Mouse (Mus musculus) liver, embryonic 14.5 days (tissue): ENCODE results near the gene Ufc1. TPM values are rescaled to one million over a fixed set of nuclear protein-coding genes. Genes with fewer than 3 reads are reported as not detected.

Experiments
- ATAC-seq: fragments of 200-750 bp; cut with Nextera tagmentation; 2 replicates; pipeline ENCODE4 v1.8.0; 2017; ENCODE audit warnings: moderate number of reproducible peaks, mild to moderate bottlenecking, moderate library complexity; ENCODE audit not compliant: insufficient read depth
- DNase-seq, 3 experiments: peaks; one replicate each; pipeline ENCODE4 v3.0.0-alpha.2; 2012 to 2013; ENCODE audit warnings: low read depth in 3 of 3, low spot score in 3 of 3
- H3K27ac ChIP-seq: fragments of 300-500 bp; sonication (generic); 2 replicates; pipeline ENCODE4 v1.5.1; 2014; ENCODE audit warnings: moderate library complexity, mild to moderate bottlenecking, control low read depth, inconsistent platforms
- H3K27me3 ChIP-seq: fragments of 300-500 bp; sonication (generic); 2 replicates; pipeline ENCODE4 v1.6.1; 2014; ENCODE audit warnings: mild to moderate bottlenecking, low read length, moderate library complexity; ENCODE audit not compliant: control insufficient read depth, insufficient read depth
- H3K36me3 ChIP-seq: fragments of 300-500 bp; sonication (generic); replicated peaks from 2 replicates; pipeline ENCODE4 v1.6.1; 2014; ENCODE audit warnings: low read depth; ENCODE audit not compliant: control insufficient read depth, insufficient read depth
- H3K4me1 ChIP-seq, 2 experiments: fragments of 200-500 bp in 1 of 2; fragments of 300-500 bp in 1 of 2; sonication (generic) in 1 of 2; replicated peaks; 2 replicates each; pipeline ENCODE4 v1.6.1; 2012 to 2014; ENCODE audit warnings: antibody characterized with exemption in 1 of 2, inconsistent platforms in 1 of 2, low read length in 1 of 2; ENCODE audit not compliant: control insufficient read depth in 2 of 2, insufficient read depth in 2 of 2
- H3K4me2 ChIP-seq: fragments of 300-500 bp; sonication (generic); 2 replicates; pipeline ENCODE4 v1.6.1; 2014; ENCODE audit warnings: low read depth, mild to moderate bottlenecking, control low read depth, moderate library complexity
- H3K4me3 ChIP-seq, 2 experiments: fragments of 200-500 bp in 1 of 2; fragments of 300-500 bp in 1 of 2; sonication (generic) in 1 of 2; 2 replicates each; pipeline ENCODE4 v1.5.1; 2012 to 2014; ENCODE audit warnings: low read depth in 2 of 2, low read length in 2 of 2, mild to moderate bottlenecking in 2 of 2, control low read depth in 1 of 2, inconsistent platforms in 1 of 2, moderate library complexity in 1 of 2; ENCODE audit not compliant: insufficient read depth in 1 of 2
- H3K9ac ChIP-seq: fragments of 300-500 bp; sonication (generic); replicated peaks from 2 replicates; pipeline ENCODE4 v1.6.1; 2014; ENCODE audit warnings: mild to moderate bottlenecking, control low read depth, moderate library complexity
- H3K9me3 ChIP-seq: fragments of 300-500 bp; sonication (generic); 2 replicates; pipeline ENCODE4 v1.6.1; 2016; ENCODE audit warnings: low read length, mixed read lengths; ENCODE audit not compliant: control insufficient read depth
- CTCF ChIP-seq: IDR thresholded peaks from 2 replicates; pipeline ENCODE4 v1.5.1; 2016; ENCODE audit warnings: antibody characterized with exemption, low read depth, control low read depth
- EP300 ChIP-seq: IDR thresholded peaks from 2 replicates; pipeline ENCODE4 v1.6.1; 2016; ENCODE audit warnings: antibody characterized with exemption, low read depth
- WGBS: fragments of 180-500 bp; shearing (Covaris S2); extraction: QIAGEN DNeasy Blood & Tissue Kit; methylation state at CpG from one replicate; pipeline ENCODE4 v1.1.7; 2014; ENCODE audit not compliant: insufficient replicate concordance; 5-methylcytosine and 5-hydroxymethylcytosine counted together
- polyA plus RNA-seq, 2 experiments: library from polyadenylated mRNA; depleted of rRNA in 1 of 2; stranded (reverse) in 1 of 2; unstranded in 1 of 2; fragments of >200 nt; fragmentation: Nextera tagmentation in 1 of 2; extraction: Ambion mirVana in 1 of 2; gene quantifications; 2 replicates each; pipeline versions ENCODE4 v1.2.1 to v1.2.3; 2012 to 2014

Gene Ufc1
- polyA plus RNA-seq, 2 experiments: 23.3 to 45.8 TPM

DNA sequence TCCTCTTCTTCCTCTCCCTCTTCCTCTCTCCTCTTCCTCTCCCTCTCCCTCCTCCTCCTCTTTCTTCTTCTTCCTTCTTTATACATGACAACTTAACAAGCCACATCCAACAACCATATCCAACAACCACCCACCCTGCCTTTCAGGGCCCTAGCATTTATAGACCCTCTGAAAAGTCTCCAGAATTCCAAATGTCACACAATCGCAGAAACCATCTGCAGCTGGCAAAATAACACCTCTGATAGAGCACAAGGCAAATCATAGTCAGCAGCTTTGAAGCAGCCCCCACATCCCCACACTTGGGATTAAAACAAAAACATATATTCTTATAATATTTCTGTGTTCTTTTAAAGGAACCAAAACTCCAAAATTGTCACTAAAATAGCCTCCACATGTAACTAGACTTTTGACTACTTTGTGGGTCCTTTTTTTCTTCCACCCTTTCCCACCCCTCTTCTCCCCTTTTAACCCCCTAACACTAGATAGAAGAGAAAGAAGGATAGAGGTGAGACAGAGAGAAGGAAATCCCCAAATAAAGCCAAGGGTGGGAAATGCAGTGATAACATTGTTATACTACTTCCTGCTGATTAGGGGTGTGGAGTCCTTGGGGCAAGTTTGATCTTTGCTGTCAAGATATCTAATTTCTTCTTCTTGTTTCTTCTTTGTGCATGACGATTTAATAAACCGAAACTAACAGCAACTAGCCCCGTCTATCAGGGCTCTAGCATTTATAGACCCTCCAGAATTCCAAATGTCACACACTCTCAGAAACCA is 28.7 kb downstream of the Ufc1 start:
- no peaks in the 10 kb centered on the region for H3K36me3 ChIP-seq
- WGBS: 20% methylated on average over 4 of the region's 4 CpGs

DNA sequence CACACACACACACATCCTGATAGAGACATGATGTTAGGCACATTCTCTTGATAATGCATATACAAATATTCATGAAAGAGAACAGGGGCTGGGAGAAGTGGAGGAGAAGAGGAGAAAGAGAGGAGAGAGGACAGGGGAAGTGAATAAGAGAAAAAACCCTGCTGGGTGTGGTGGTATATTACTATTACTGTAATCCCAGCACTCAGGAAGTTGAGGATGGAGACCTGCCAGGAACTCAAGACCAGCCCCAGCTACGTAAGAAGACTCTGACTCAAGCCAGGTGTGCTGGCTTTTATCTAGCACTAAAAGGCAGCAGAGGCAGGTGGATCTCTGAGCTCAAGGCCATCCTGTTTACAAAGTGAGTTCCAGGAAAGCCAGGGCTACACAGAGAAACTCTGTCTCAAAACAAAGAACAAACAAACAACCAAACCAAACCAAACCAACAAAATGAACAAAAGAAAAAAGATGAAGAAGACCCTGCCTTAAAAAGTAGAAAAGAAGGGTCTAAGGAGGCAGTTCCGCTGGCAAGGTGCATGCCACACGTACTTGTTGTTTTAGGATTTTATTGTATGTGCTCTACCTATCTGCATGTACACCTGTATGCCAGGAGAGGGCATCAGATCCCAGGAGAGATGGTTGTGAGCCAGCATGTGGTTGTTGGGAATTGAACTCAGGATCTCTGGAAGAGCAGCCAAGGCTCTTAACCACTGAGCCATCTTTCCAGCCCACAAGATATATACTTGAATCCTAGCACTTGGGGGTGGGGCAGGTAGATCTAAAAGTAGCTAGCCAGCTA is 31.0 kb downstream of the Ufc1 start:
- Histone ChIP-seq H3K27me3 (peaks cover 7% of the 10 kb centered on the region), H3K36me3 (no peaks in the 10 kb centered on the region), H3K9ac (no peak overlapping the region), H3K4me3 (no peak overlapping the region), H3K27ac (no peak overlapping the region), H3K4me2 (no peak overlapping the region), H3K9me3 (no peaks in the 10 kb centered on the region), H3K4me1 (peaks cover 0 to 21% of the 10 kb centered on the region in 2 experiments; a peak in 2 of 4 replicates)
- DNase-seq (no peak), ATAC-seq (no peak)
- TF ChIP-seq EP300 (no peak), CTCF (peak; percentile 69)
- 64% methylated on average over 3 of the region's 3 CpGs for WGBS

More for the DNA sequence above, 28.7 kb downstream of the Ufc1 start:
- peaks cover 4% of the 10 kb centered on the region; the same call in 1 of the 2 replicates for H3K27me3 ChIP-seq
- H3K4me1 ChIP-seq: peaks cover 9 to 22% of the 10 kb centered on the region in 2 experiments
- H3K4me3 ChIP-seq: no peak overlapping the region
- H3K27ac ChIP-seq: no peak overlapping the region
- H3K4me2 ChIP-seq: 0 out of 2 replicates have a peak overlapping the region, but pooled peaks have one; percentile 13
- ATAC-seq: no peak
- no peak for DNase-seq
- H3K9me3 ChIP-seq: no peaks in the 10 kb centered on the region
- H3K9ac ChIP-seq: no peak overlapping the region
- TF ChIP-seq EP300 (no peak), CTCF (no peak)

- H3K27ac ChIP-seq: no peak overlapping the region
- WGBS: 10% methylated on average over 2 of the region's 2 CpGs
- no peak for DNase-seq
These were observed 31.6 kb downstream of the Ufc1 start for GRCm38 (mm10) chr1:171263185-171263611.

DNA sequence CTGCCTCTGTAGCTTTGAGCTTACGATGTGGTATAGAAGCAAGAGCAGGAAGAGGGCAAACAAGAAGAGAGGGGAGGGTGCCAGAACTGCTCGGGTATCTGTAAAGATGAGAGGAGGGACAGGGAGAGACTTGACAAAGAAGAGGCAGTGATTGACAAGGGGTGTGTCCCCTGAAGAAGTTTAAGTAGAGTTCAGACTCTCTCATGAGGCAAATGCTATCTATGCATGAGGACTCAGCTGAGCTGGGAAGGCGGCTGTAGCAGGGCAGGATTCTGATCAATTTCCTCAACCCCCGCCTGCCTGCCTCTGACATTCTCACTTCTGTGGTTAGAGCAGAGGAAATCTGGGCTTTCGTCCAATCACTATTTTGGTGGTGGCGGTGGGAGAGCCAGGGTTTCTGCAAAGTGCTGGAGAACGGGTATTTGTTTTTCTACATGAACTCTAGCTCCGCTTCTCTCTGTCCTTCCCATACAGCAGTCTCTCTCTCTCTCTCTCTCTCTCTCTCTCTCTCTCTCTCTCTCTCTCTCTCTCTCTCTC is 32.2 kb downstream of the Ufc1 start:
- Histone ChIP-seq H3K27ac (no peak overlapping the region), H3K9me3 (no peaks in the 10 kb centered on the region), H3K4me3 (no peak overlapping the region), H3K4me1 (peaks cover 0 to 19% of the 10 kb centered on the region in 2 experiments; a peak in 2 of 4 replicates), H3K9ac (no peak overlapping the region), H3K4me2 (peak overlapping the region; percentile 8), H3K27me3 (peaks cover 7% of the 10 kb centered on the region), H3K36me3 (no peaks in the 10 kb centered on the region)
- no peak for ATAC-seq
- TF ChIP-seq CTCF: no peak
- TF ChIP-seq EP300: no peak
- 3% methylated on average over 8 of the region's 8 CpGs for WGBS
- DNase-seq: no peak

More at GRCm38 (mm10) chr1:171263185-171263611, 31.6 kb downstream of the Ufc1 start:
- Histone ChIP-seq H3K9me3 (no peaks in the 10 kb centered on the region), H3K36me3 (no peaks in the 10 kb centered on the region), H3K27me3 (peaks cover 7% of the 10 kb centered on the region), H3K4me1 (peaks cover 0 to 19% of the 10 kb centered on the region in 2 experiments; a peak in 2 of 4 replicates), H3K9ac (no peak overlapping the region), H3K4me2 (no peak overlapping the region), H3K4me3 (no peak overlapping the region)
- no peak for TF ChIP-seq CTCF
- TF ChIP-seq EP300: no peak
- ATAC-seq: no peak

GRCm38 (mm10) chr1:171260316-171260715 is 34.5 kb downstream of the Ufc1 start:
- Histone ChIP-seq H3K9me3 (no peaks in the 10 kb centered on the region), H3K36me3 (no peaks in the 10 kb centered on the region), H3K27me3 (peaks cover 7% of the 10 kb centered on the region), H3K27ac (no peak overlapping the region), H3K4me1 (peaks cover 0 to 16% of the 10 kb centered on the region in 2 experiments; a peak in 2 of 4 replicates), H3K4me2 (no peak overlapping the region), H3K4me3 (no peak overlapping the region), H3K9ac (no peak overlapping the region)
- no peak for DNase-seq
- WGBS: 30% methylated on average over 3 of the region's 3 CpGs
- no peak for ATAC-seq
- TF ChIP-seq CTCF (no peak), EP300 (no peak)
